Mouse (Mus musculus): ENCODE data around the gene Lima1.

GRCm38 (mm10) chr15:99819109-99819440 lies 56.2 kb downstream of the Lima1 start:
- no peak for TF ChIP-seq CTCF (IDR thresholded peaks at IDR 0.05; ENCODE audit: insufficient read depth, low read depth, low read length)
- TF ChIP-seq POLR2A (IDR thresholded peaks at IDR 0.05; ENCODE audit: insufficient read depth, low read depth, low read length), result no peak

All from olfactory bulb, adult 2 months (tissue).